Mouse (Mus musculus) kidney, adult 2 months (tissue): ENCODE results near the gene Gm13084. TPM values are rescaled to one million over a fixed set of nuclear protein-coding genes. Genes with fewer than 3 reads are reported as not detected.
"Not testable (repeated sequence)": the region's sequence is repeated elsewhere in the genome, so short reads cannot be mapped to it uniquely, and the experiment has no call there.

Experiments used
- DNase-seq: peaks from one replicate; pipeline ENCODE4 v3.0.0; 2021
- H3K27ac ChIP-seq: fragments of 200-500 bp; 2 replicates; pipeline ENCODE4 v1.5.1; 2012; ENCODE audit warnings: low read depth, low read length, control low read depth, inconsistent platforms; ENCODE audit not compliant: insufficient read depth
- H3K27me3 ChIP-seq: fragments of 200-500 bp; replicated peaks from 2 replicates; pipeline ENCODE4 v1.6.1; 2012; ENCODE audit warnings: mild to moderate bottlenecking, moderate library complexity, low read length, inconsistent platforms; ENCODE audit not compliant: control insufficient read depth, insufficient read depth
- H3K36me3 ChIP-seq: fragments of 200-500 bp; 2 replicates; pipeline ENCODE4 v1.6.1; 2012; ENCODE audit warnings: mild to moderate bottlenecking, moderate library complexity, low read length, inconsistent platforms; ENCODE audit not compliant: control insufficient read depth, insufficient read depth
- H3K4me1 ChIP-seq: fragments of 200-500 bp; 2 replicates; pipeline ENCODE4 v1.6.1; 2011; ENCODE audit warnings: low read length; ENCODE audit not compliant: control insufficient read depth, insufficient read depth
- H3K4me3 ChIP-seq: fragments of 200-500 bp; 2 replicates; pipeline ENCODE4 v1.5.1; 2011; ENCODE audit warnings: mild to moderate bottlenecking, low read depth, low read length, control low read depth; ENCODE audit not compliant: insufficient read depth
- CTCF ChIP-seq: fragments of 200-500 bp; conservative IDR thresholded peaks from 2 replicates; pipeline ENCODE4 v1.5.1; 2011; ENCODE audit warnings: low read depth, mild to moderate bottlenecking, control low read depth, low read length, moderate library complexity, mixed read lengths; ENCODE audit not compliant: insufficient read depth, insufficient read length
- POLR2A ChIP-seq: fragments of 200-500 bp; IDR thresholded peaks from one replicate; pipeline ENCODE4 v1.6.1; 2011; ENCODE audit warnings: low read depth, low read length, control low read depth
- WGBS: fragments of 180-500 bp; shearing (Covaris S2); methylation state at CpG from one replicate; pipeline ENCODE4 v1.1.7; 2018; 5-methylcytosine and 5-hydroxymethylcytosine counted together
- polyA plus RNA-seq: library from polyadenylated mRNA; depleted of rRNA; stranded (reverse); fragments of >200 nt; gene quantifications from 2 replicates; pipeline ENCODE4 v1.2.3, GENCODE M21; 2012; rRNA removed

Gm13084 gene
- polyA plus RNA-seq: not detected in 2 replicates

GRCm38 (mm10) chr4:143815993-143816392, at the start of gene Gm13084:
Gene Gm13084 (minus strand): TSS chr4:143816093.
- H3K4me1 ChIP-seq: no peaks in the 10 kb centered on the region
- no peak for TF ChIP-seq POLR2A
- no peak for TF ChIP-seq CTCF
- 79% methylated on average over 2 of the region's 2 CpGs for WGBS
- H3K4me3 ChIP-seq: no peak within 1 kb of the TSS
- no peaks in the 10 kb centered on the region for H3K36me3 ChIP-seq
- no peak for DNase-seq
- no peak within 1 kb of the TSS for H3K27ac ChIP-seq
- H3K27me3 ChIP-seq: no peaks in the 10 kb centered on the region

GRCm38 (mm10) chr4:143846197-143846596, 30.3 kb upstream of the Gm13084 start, which contains the start of gene Gm13103:
Gene Gm13103 (plus strand): TSS chr4:143846497.
- H3K4me3 ChIP-seq, DNase-seq, H3K27ac ChIP-seq, H3K4me1 ChIP-seq, H3K27me3 ChIP-seq, H3K36me3 ChIP-seq: not testable (repeated sequence)

GRCm38 (mm10) chr4:143789052-143789451, 26.8 kb downstream of the Gm13084 start, which contains the start of gene Gm13023:
Gene Gm13023 (plus strand): TSS chr4:143789352.
- H3K27ac ChIP-seq, H3K4me3 ChIP-seq, H3K4me1 ChIP-seq, H3K27me3 ChIP-seq, DNase-seq, H3K36me3 ChIP-seq: not testable (repeated sequence)
- WGBS: 87% methylated on average over 3 of the region's 3 CpGs

Other genes with a start within 250 kb of the Gm13084 start
- not detected in 2 replicates for gene Gm13083, start 201.1 kb downstream of the Gm13084 start, polyA plus RNA-seq
- not detected in 2 replicates for gene Gm13088, start 158.8 kb downstream of the Gm13084 start, polyA plus RNA-seq
- not detected in 2 replicates for gene Gm13089, start 113.4 kb downstream of the Gm13084 start, polyA plus RNA-seq
- gene Gm13078, start 96.6 kb downstream of the Gm13084 start, polyA plus RNA-seq: not detected in 2 replicates
- gene Gm13023, start 26.7 kb downstream of the Gm13084 start, polyA plus RNA-seq: not detected in 2 replicates
- gene Gm13103, start 30.4 kb upstream of the Gm13084 start, polyA plus RNA-seq: not detected in 2 replicates
- not detected in 2 replicates for gene Pramef6, start 84.3 kb upstream of the Gm13084 start, polyA plus RNA-seq
- gene Pramef25, start 134.9 kb upstream of the Gm13084 start, polyA plus RNA-seq: not detected in 2 replicates
- gene Gm13101, start 150.9 kb upstream of the Gm13084 start, polyA plus RNA-seq: not detected in 2 replicates
- gene Pramef17, start 178.3 kb upstream of the Gm13084 start, polyA plus RNA-seq: not detected in 2 replicates
- not detected in 2 replicates for gene Pramel4, start 243.0 kb upstream of the Gm13084 start, polyA plus RNA-seq